Mouse (Mus musculus) v-Abl transformed pro-B cells (cell line): ENCODE measurements around the gene Myt1l.

Experiments used
- in situ Hi-C, 2 experiments: fragments of 400-800 bp; cut with MboI; formaldehyde crosslinking; loops; one replicate each; pipeline ENCODE4 v1.15.1; 2025; ENCODE audit not compliant: unreplicated experiment in 2 of 2

Gene Myt1l

DNA sequence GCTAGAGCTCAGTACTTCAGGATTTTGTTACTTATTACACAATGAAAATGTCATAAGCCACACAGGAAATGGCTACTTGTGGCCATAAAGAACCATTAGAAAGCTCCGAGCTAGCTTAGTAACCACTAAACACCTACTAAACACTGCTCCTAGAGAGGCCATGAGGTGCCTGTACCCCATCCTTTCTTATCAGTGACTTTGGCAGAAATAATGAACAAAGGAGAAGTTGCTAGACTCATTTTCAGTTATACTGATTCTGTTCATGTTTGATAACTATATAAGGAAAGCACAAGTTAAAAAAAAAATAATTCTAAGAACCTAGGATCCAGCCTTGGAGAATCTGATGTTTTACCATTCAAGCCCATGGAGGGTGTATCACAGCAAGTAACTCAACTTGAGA is 278.2 kb downstream of the Myt1l start:
- in situ Hi-C loops = no loop called here

- in situ Hi-C loops = no loop called here
Measured at GRCm38 (mm10) chr12:29809569-29810185, 281.5 kb downstream of the Myt1l start.

- in situ Hi-C loops = no loop called here
Measured at GRCm38 (mm10) chr12:29815466-29815865, 287.3 kb downstream of the Myt1l start.

DNA sequence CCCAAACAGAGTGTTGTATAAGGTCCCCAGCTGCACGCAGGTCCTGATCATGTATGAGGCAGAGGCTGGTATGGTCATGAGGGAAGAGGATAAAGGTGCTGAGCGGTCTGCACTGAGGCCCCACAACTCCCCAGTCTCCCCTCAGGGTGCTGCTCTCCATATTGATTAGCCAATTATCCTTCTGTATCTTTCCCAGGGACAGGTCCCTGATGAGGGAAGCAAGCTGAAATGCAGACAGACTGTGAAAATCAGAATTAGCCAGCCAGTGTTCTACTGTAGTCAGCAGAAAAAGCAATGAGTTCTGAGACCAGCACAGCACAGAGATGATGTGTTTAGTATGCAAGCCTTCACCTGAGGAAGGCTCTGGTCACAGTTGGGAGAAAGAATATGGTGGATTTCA is 287.9 kb downstream of the Myt1l start:
- in situ Hi-C loops = no loop called here

DNA sequence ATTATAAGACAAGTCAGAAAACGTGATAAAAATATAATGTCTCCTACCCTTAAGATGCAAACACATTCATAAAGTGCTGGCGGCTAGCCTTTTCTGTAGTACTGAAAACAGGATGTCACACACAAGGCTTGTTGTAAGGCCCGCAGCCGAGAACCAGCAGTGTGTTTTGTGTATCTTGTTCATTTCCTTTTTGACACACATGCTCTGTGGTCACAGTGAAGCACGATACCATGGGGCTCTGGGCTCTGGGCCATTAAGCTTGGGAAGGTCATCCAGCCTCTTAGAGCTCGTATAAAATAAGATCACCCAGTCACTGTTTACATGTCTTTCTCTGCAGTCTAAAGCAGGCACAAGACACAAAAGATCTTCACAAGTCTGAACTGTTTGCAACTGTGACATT is 288.6 kb downstream of the Myt1l start:
- in situ Hi-C loops = no loop called here

DNA sequence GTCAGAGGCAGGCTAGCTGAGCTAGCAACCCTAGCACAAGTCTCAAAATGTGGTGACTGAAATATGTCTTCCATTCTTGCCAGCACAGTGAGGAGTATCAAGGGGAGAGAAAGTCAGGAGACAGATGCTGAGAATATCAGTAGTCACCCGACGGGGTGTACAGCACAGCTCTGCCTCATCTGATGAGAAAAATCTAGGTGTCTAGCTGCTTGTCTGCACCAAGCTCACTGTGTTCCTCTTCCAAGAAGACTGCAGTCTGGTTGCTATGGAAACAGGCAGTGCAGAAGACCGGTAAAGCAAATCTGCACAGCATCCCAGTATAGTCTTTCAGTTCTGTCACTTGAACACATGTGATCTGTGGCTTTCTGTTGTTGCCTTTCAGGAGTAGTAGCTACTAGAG is 294.0 kb downstream of the Myt1l start:
- in situ Hi-C loops = no loop called here

DNA sequence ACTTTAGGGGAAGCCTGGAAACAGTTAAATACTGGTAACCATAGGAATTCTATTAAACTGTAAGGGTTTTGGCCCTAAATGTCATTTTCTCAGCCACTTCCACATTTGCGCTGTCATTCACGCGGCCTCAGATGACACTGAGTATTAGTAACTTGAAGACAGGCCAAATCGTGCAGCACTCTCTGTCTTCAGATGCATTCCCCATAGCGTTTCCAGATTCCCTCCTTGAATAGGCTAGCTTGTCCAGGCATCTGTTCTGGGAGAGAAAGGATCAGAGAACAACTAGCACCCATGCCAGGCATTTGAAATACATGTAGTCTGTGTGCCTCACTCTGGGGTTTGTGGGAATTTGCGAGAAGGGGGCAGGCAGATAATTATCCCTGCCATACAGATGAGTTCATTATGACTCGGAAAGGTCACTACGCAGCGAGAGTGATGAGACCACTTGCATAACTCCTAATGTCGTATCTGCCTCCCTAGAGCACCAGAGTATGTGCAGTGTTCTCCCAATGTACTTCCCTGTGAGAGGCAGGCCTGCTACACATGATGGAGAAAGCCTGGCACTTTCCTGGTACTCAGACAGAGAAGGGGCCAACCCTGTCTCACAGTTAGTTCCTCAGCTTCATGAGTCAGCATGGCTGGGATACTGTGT is 295.7 kb downstream of the Myt1l start:
- in situ Hi-C loops = no loop called here

DNA sequence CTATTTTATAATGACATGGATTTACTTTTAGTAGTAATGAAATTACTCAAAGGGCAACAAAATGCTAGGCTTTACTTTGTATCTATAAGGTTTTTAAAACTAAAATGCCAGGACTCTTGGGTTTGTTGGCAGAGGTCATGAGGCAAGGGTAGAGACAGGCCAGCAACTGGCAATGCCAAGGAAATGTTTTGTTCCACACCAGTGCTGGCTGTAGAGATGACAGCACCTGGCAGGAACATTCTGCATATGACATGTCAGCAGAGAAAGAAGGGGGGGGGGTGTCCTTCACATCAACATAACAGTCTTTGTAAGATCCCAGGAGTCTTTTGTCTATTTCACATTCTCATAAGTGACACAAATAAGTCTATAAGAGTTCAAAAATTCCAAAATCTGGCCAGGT is 302.4 kb downstream of the Myt1l start:
- in situ Hi-C loops = no loop called here

DNA sequence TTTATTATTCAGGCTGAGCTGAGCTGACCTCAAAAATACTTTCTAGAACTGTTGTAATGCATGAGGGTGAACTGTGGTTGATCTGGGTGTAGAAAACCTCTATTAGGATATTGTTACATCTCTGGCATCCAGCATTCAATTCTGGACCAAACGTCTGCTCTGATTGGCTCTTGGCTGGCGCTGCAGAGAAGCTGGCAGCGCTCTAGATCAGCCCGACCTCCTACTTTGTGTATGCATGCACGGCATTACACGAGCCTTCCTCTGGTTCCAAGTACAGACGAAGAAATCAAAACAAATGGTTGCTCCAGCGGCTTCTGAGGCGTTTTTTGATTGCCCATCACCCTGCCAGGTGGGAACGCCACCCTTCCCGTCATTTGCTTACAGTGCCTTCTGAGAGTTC is 303.2 kb downstream of the Myt1l start:
- in situ Hi-C loops = no loop called here

DNA sequence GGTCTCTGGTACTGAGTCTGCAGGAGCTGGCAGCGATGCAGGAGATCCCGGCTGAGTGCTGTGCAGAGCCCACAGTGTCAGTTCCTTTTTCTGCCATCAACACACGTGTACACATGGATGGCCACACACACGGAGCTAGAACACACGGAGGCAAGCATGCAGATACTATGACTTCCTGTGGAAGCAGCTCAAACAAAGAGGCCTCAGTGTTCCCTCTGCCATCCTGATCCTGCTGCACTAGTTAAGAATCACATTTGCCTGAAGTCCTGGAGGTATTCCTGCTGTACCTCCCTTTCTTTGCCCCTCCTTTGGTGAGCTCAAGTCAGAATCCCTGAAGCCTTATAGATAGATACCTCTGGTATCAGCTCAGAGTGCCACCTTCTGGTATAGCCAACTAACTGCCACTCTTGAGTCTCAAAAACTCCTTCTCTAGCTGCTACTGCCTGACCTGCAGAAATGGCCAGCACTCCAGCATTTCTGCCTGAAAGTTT is 309.2 kb downstream of the Myt1l start:
- in situ Hi-C loops = no loop called here

GRCm38 (mm10) chr12:29838421-29838820 is 310.2 kb downstream of the Myt1l start:
- in situ Hi-C loops = no loop called here

DNA sequence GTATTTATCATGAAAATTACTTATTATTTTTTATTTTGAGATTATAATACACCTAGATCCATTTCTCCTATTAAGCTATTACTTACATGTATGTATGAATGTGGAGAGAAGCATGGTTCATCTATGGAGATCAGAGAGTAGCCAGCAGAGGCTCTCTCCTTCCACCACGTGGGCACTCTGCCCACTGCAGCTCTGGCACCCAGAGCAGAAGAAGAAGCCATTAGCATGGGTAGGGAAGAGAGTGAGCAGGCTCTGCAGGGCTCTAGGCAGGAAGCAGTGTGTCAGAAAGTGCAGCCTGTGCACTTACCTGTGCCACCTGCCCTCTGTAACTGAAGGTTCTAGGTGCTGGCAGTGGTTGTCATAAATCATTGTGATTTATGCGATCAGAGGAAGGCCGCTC is 321.8 kb downstream of the Myt1l start:
- in situ Hi-C loops = no loop called here

DNA sequence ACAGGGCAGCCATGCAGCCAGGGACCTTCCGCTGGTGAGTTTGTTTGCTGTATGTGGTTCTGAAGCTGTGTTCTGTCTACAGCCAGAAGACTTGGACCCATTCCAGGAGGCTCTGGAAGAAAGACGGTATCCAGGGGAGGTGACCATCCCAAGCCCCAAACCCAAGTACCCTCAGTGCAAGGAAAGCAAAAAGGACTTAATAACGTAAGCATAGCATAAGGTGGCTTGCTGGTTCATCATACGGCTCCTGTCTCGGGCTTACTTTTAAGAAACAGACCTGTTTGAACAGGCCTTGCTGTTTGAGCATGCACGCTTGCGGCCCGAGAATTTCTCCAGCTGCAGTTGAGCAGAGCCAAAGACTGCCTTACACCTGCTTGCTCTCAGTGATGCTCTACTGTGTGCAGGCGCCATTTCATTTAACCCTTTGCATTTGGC is 326.0 kb downstream of the Myt1l start:
- in situ Hi-C loops = no loop called here

DNA sequence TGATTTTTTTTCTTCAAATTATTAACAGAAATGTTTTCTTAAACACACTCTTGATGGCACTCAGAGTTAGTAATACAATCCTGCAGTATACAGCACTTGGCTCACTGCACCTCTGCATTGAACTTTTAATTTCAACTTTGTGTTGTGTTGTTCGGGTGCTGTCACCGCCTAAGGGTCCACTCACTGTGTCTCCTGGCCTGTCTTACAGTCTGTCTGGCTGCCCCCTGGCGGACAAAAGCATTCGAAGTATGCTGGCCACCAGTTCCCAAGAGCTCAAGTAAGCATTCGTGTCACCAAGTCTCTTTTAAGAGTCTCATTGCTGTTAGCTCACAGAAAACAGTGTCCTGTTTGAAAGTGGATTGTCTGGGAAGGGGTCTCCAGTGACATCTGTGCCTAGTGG is 326.8 kb downstream of the Myt1l start:
- in situ Hi-C loops = no loop called here

DNA sequence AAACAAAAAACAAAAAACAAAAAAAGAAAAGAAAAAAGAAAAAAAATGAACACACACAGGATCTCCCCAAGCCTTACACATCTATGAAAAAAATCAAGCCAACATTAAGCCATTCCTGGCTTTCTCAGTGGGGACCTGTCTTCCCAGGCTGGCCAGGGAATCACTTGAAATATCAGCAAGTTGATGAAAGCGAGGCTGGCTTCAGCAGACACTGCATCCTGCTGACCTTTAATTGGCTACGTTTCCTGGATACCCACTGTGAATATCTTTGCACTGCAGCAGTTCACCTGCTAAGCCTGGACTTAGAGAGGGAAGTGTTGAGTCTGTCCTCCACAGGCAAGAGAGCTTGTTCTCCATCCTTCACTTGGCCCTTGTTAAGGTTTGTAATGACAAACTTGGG is 332.8 kb downstream of the Myt1l start:
- in situ Hi-C loops = no loop called here

DNA sequence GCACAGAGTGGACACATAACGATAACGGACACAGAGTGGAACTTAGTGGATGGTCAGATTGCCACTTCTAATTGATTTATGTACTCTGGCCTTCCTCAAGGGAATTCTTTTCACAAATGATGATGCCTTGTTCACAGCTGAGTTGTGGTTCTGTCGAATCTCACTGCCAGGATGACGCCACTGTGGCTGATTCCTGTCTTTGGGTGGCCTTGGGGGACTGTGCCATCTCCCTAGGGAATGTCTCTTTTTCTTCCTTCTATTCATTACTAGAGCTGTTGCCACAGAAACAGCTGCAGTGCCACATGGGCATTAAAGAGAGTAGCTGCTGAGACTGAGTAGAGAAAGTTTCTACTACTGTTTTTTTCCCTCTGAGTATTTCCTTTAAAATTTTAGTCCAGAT is 340.1 kb downstream of the Myt1l start:
- in situ Hi-C loops = no loop called here

DNA sequence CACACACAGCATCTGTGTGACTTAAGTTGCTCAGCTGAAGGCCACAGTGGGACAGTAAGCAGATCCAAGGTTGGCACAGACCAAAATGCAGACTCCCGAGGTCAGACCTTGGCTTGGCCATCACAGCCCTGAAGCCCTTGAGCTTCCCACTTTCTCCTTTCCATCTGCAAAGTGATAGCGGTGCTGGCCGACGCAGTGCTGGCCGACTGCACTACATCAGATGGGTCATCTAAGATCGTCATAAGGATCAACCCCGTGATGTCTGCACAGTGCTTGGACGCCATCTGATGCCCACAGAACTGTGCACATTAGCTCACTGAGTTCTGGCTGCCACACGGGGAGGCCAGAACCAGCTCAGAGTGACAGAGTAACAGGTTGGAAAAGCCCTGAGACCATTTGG is 340.6 kb downstream of the Myt1l start:
- in situ Hi-C loops = no loop called here

- in situ Hi-C loops = loop anchor here in 1 of 2 experiments (10.0 kb wide), 1 partner anchor 1287 kb away; the partner anchor contains the start of gene Allc
Measured at GRCm38 (mm10) chr12:29872156-29872815, 344.1 kb downstream of the Myt1l start.

DNA sequence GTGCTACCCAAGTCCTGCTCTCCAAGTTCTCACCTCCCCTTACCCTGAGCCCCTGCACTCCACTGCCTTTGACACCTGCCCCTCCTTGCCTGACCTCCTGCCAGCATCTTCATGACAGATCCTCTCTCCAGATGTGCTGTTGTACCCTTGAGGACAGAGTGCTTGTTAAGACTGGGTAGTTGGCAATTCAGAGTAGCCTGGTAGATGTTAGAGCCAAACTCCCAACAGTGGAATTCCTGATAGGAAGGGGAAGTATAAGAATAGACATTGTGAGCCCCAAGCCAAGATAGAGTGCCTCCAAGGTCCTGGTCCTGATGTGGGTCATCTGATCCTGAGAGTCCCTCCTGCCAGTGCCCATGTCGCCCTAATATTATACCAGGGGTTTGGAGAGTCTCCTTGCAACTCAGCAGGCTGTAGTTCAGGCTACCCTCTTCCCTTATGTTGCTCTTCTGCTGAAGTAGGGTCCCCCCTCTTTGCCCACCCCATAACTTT is 345.1 kb downstream of the Myt1l start:
- in situ Hi-C loops = loop anchor here in 1 of 2 experiments (10.0 kb wide), 1 partner anchor 1289 kb away; the partner anchor contains the start of gene Allc

- in situ Hi-C loops = loop anchor here in 1 of 2 experiments (10.0 kb wide), 1 partner anchor 1293 kb away; the partner anchor contains the start of gene Allc
Measured at GRCm38 (mm10) chr12:29877977-29878376, 349.8 kb downstream of the Myt1l start.

DNA sequence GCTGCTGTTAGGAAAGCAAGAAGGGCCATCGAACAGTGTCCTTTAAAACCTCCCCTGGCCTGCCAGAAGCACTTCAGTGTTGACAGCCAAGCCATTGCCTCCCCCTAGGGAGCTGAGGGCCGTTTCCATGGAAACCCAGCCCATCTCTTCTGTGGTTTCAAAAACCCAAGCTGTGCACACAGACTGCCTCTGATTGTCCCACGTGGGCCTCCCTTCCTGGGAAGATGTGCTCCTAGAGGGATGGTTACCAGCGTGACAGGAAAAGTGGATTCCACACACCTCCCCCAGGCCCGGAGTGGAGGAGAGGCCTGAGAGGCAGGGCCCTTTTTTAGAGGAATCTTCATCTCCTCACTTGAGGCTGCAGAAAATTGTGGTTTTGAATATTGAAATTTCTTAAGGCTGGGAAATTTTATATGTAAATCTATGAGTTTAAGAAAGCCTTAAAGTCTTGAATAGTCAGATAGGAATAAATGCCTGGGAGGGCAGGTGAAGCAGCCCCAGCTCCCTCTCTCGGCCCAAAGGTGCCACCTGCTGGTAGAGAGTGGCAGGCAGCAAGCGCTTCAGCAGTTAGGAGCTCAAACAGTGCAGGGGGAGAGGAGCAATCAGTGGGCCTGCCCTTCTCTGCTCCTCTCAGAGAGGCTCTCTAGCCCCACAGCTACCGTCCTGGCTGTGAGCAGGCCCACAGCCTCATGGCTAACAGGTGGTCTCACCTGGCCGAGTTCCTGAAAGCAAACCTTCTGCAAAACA is 354.9 kb downstream of the Myt1l start:
- in situ Hi-C loops = loop anchor here in 1 of 2 experiments (10.0 kb wide), 2 partner anchors 208 to 1178 kb away; no protein-coding TSS in a partner anchor
